Mouse (Mus musculus) megakaryocyte progenitor cell, adult 5-6 weeks (primary cell): ENCODE data around the gene Sh2b2. TPM values are rescaled to one million over a fixed set of nuclear protein-coding genes. Genes with fewer than 3 reads are reported as not detected.

Experiments used
- ATAC-seq: replicated peaks from 2 replicates; pipeline ENCODE4 v1.8.0; 2016; ENCODE audit warnings: mild to moderate bottlenecking, moderate TSS enrichment, inconsistent platforms; ENCODE audit not compliant: poor library complexity
- total RNA-seq, 2 experiments: library from RNA; stranded (forward) in 1 of 2; stranded (reverse) in 1 of 2; fragments of 157-497, 149-512 nt in 1 of 2; fragments of 200-1000 nt in 1 of 2; gene quantifications; 2 replicates each; pipeline versions ENCODE4 v1.2.3 to v1.2.4; 2015 to 2017

Sh2b2 gene
- total RNA-seq, 2 experiments from 2014 or later: 12.1 to 33.0 TPM

- no peak for ATAC-seq
Measured at GRCm38 (mm10) chr5:136241161-136241560, 5.2 kb downstream of the Sh2b2 start.

- no peak for ATAC-seq
Measured at GRCm38 (mm10) chr5:136240381-136240780, 6.0 kb downstream of the Sh2b2 start.

GRCm38 (mm10) chr5:136237607-136238006 is 8.7 kb downstream of the Sh2b2 start:
- ATAC-seq: 0 out of 2 replicates have a peak, but pooled peaks have one; percentile 27

GRCm38 (mm10) chr5:136236611-136237010 is 9.7 kb downstream of the Sh2b2 start:
- ATAC-seq: no peak

GRCm38 (mm10) chr5:136230348-136231035 is 15.9 kb downstream of the Sh2b2 start:
- no peak for ATAC-seq

GRCm38 (mm10) chr5:136226246-136226876 is 20.0 kb downstream of the Sh2b2 start:
- ATAC-seq: peak; percentile 55; the same call in 1 of the 2 replicates

- ATAC-seq: no peak
Measured at GRCm38 (mm10) chr5:136218585-136218984, 27.8 kb downstream of the Sh2b2 start.

GRCm38 (mm10) chr5:136217932-136218381 is 28.4 kb downstream of the Sh2b2 start:
- ATAC-seq: peak; percentile 60

GRCm38 (mm10) chr5:136217004-136217665 is 29.2 kb downstream of the Sh2b2 start:
- ATAC-seq: peak; percentile 61

GRCm38 (mm10) chr5:136215958-136216357 is 30.4 kb downstream of the Sh2b2 start:
- ATAC-seq: 0 out of 2 replicates have a peak, but pooled peaks have one; percentile 13

- no peak for ATAC-seq
Measured at GRCm38 (mm10) chr5:136215211-136215610, 31.1 kb downstream of the Sh2b2 start.

- ATAC-seq: no peak
Measured at GRCm38 (mm10) chr5:136213716-136214115, 32.6 kb downstream of the Sh2b2 start.

GRCm38 (mm10) chr5:136212716-136213115 is 33.6 kb downstream of the Sh2b2 start:
- ATAC-seq: no peak

- peak; percentile 78 for ATAC-seq
Measured at GRCm38 (mm10) chr5:136211341-136212102, 34.8 kb downstream of the Sh2b2 start.

GRCm38 (mm10) chr5:136210549-136210948 is 35.8 kb downstream of the Sh2b2 start:
- peak; percentile 51 for ATAC-seq

- peak; percentile 63 for ATAC-seq
Measured at GRCm38 (mm10) chr5:136201832-136202231, 44.5 kb downstream of the Sh2b2 start.

- ATAC-seq: no peak
Measured at GRCm38 (mm10) chr5:136199526-136199925, 46.8 kb downstream of the Sh2b2 start.

GRCm38 (mm10) chr5:136198474-136199391 is 47.6 kb downstream of the Sh2b2 start, which contains the start of gene Prkrip1:
Prkrip1 (minus strand) TSS chr5:136198963.
- peak; percentile 84 for ATAC-seq

GRCm38 (mm10) chr5:136191870-136192269 is 54.5 kb downstream of the Sh2b2 start:
- ATAC-seq: 0 out of 2 replicates have a peak, but pooled peaks have one; percentile 54

- peak; percentile 91 for ATAC-seq
Measured at GRCm38 (mm10) chr5:136186723-136187122, 59.6 kb downstream of the Sh2b2 start.
